Mouse (Mus musculus): ENCODE data around the gene 4930548H24Rik. TPM values are rescaled to one million over a fixed set of nuclear protein-coding genes. Genes with fewer than 3 reads are reported as not detected.
"Not testable (repeated sequence)": the region's sequence is repeated elsewhere in the genome, so short reads cannot be mapped to it uniquely, and the experiment has no call there.

Gene 4930548H24Rik
- total RNA-seq, 1 experiment from 2014 or later, result 1.8 TPM

DNA sequence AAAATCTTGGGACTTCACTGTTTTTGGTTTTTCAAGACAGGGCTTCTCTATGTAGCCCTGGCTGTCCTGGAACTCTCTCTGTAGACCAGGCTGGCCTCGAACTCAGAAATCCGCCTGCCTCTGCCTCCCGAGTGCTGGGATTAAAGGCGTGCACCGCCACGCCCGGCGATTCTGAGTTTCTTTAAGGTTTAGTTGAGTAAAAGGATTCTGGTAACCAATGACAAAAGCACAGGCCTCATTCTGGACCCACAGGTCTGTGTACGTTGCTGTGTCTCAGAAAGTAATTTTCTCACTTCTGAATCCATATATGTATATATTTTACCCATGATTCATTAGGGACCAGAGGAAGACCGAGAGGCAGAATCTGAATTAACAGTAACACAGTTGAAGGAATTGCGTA is 42.2 kb downstream of the 4930548H24Rik start, which contains the start of gene Supt7l:
Gene Supt7l, minus strand, starts transcription at position 101 of the 400 bp plus-strand sequence.
- ATAC-seq (replicated peaks; ENCODE audit: insufficient number of reproducible peaks, low FRiP score, low TSS enrichment, poor library complexity, severe bottlenecking), result not testable (repeated sequence)

DNA sequence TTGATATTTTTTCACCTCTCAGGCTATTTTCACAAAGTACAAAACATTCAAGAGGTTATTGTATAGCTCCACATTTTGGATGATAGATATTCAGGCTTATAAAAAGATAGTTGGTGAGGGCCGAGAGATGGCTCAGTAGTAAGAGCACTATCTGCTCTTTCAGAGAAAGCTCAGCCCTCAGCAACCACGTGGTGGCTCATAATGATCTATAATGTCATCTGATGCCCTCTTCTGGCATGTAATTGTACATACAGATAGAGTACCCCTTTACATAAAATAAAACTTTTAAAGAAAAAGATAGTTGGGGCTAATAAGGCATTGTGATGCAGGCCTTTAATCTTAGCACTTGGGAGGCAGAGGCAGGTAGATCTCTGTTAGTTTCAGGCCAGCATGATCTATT is 43.0 kb downstream of the 4930548H24Rik start:
- ATAC-seq (replicated peaks; ENCODE audit: insufficient number of reproducible peaks, low FRiP score, low TSS enrichment, poor library complexity, severe bottlenecking), result no peak

DNA sequence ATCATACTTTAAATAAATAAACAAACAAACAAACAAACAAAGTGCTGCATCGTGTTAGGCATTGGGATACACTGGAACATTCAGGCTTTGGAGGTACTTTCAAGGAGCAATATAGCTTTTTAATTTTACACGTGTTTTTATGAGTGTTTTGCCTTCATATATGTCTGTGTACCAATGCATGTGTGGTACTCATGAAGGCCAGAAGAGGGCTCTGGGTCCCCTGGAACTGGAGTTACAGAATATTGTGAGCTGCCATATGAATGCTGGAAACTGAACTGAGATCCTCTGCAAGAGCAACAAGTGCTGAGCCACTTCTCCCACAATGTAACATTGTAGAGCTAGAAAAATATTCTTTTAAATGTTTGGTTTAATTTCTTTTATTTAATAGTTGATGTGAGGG is 49.7 kb downstream of the 4930548H24Rik start:
- no peak for ATAC-seq (replicated peaks; ENCODE audit: insufficient number of reproducible peaks, low FRiP score, low TSS enrichment, poor library complexity, severe bottlenecking)

Other genes starting within 250 kb of the 4930548H24Rik start
- 322 to 390 TPM (median 323 TPM) in 3 replicates for gene Nrbp1, start 244.9 kb upstream of the 4930548H24Rik start, total RNA-seq (2017)
- gene Gm9970, start 244.5 kb upstream of the 4930548H24Rik start, total RNA-seq (2017), result not detected in 3 replicates
- 2.5 to 14.9 TPM (median 12.9 TPM) in 3 replicates for gene Krtcap3, start 234.0 kb upstream of the 4930548H24Rik start, total RNA-seq (2017)
- 18.6 to 39.4 TPM (median 21.2 TPM) in 3 replicates for gene Ift172, start 194.6 kb upstream of the 4930548H24Rik start, total RNA-seq (2017)
- gene Fndc4, start 189.7 kb upstream of the 4930548H24Rik start, total RNA-seq (2017), result 2.0 to 10.6 TPM (median 2.2 TPM) in 3 replicates
- not detected in 3 replicates for gene Gckr, start 188.3 kb upstream of the 4930548H24Rik start, total RNA-seq (2017)
- 50.8 to 94.5 TPM (median 53.9 TPM) in 3 replicates for gene Zfp512, start 33.3 kb upstream of the 4930548H24Rik start, total RNA-seq (2017)
- gene Gpn1, start 9.0 kb downstream of the 4930548H24Rik start, total RNA-seq (2017), result 15.1 to 24.0 TPM (median 21.2 TPM) in 3 replicates
- 68.9 to 82.2 TPM (median 69.9 TPM) in 3 replicates for gene Slc4a1ap, start 41.3 kb downstream of the 4930548H24Rik start, total RNA-seq (2017)
- 18.5 to 33.7 TPM (median 23.3 TPM) in 3 replicates for gene Supt7l, start 42.1 kb downstream of the 4930548H24Rik start, total RNA-seq (2017)
- gene Mrpl33, start 111.2 kb downstream of the 4930548H24Rik start, total RNA-seq (2017), result 184 to 237 TPM (median 196 TPM) in 3 replicates
- gene Rbks, start 211.9 kb downstream of the 4930548H24Rik start, total RNA-seq (2017), result 4.1 to 17.8 TPM (median 6.9 TPM) in 3 replicates
- gene Babam2, start 211.9 kb downstream of the 4930548H24Rik start, total RNA-seq (2017), result 35.1 to 40.8 TPM (median 35.5 TPM) in 3 replicates